Mouse (Mus musculus): ENCODE results near the gene Serinc3. TPM values are rescaled to one million over a fixed set of nuclear protein-coding genes. Genes with fewer than 3 reads are reported as not detected.
A peak's percentile ranks its signal among the peaks of the same experiment; 100 is the strongest.

Serinc3 gene
- polyA plus RNA-seq, 1 experiment from 2014 or later, result 92.7 TPM

- Histone ChIP-seq H3K27me3 (ENCODE audit: insufficient read depth, low read length) (no peaks in the 10 kb centered on the region), H3K4me1 (ENCODE audit: insufficient read depth) (peaks cover 34% of the 10 kb centered on the region), H3K4me2 (ENCODE audit: low read depth, low read length) (no peak overlapping the region), H3K4me3 (ENCODE audit: low read depth, low read length) (no peak overlapping the region), H3K9me3 (ENCODE audit: low read length) (no peaks in the 10 kb centered on the region), H3K27ac (ENCODE audit: low read depth) (no peak overlapping the region), H3K36me3 (replicated peaks; ENCODE audit: insufficient read depth, low read length) (no peaks in the 10 kb centered on the region), H3K9ac (replicated peaks) (no peak overlapping the region)
- DNase-seq, result no peak
- 87% methylated on average over 2 of the region's 2 CpGs for WGBS (ENCODE audit: insufficient replicate concordance)
- no peak for ATAC-seq
- no peak for TF ChIP-seq CTCF (IDR thresholded peaks at IDR 0.05; ENCODE audit: low read depth)
- TF ChIP-seq EP300 (IDR thresholded peaks at IDR 0.05; ENCODE audit: low read depth), result no peak
These were observed 37.4 kb upstream of the Serinc3 start for GRCm38 (mm10) chr2:163682344-163682743.

GRCm38 (mm10) chr2:163676745-163677144 lies 31.8 kb upstream of the Serinc3 start:
- H3K4me3 ChIP-seq (ENCODE audit: low read depth, low read length), result no peak overlapping the region
- H3K4me1 ChIP-seq (ENCODE audit: insufficient read depth), result peaks cover 26% of the 10 kb centered on the region
- TF ChIP-seq EP300 (IDR thresholded peaks at IDR 0.05; ENCODE audit: low read depth) (no peak), CTCF (IDR thresholded peaks at IDR 0.05; ENCODE audit: low read depth) (no peak)
- ATAC-seq, result no peak
- H3K9ac ChIP-seq (replicated peaks), result no peak overlapping the region
- no peaks in the 10 kb centered on the region for H3K27me3 ChIP-seq (ENCODE audit: insufficient read depth, low read length)
- peak overlapping the region; percentile 58; the same call in 1 of the 2 replicates for H3K27ac ChIP-seq (ENCODE audit: low read depth)
- WGBS (ENCODE audit: insufficient replicate concordance), result 58% methylated on average over 3 of the region's 3 CpGs
- 0 out of 2 replicates have a peak, but pooled peaks cover 1% of the 10 kb centered on the region for H3K36me3 ChIP-seq (replicated peaks; ENCODE audit: insufficient read depth, low read length)
- H3K4me2 ChIP-seq (ENCODE audit: low read depth, low read length), result no peak overlapping the region
- H3K9me3 ChIP-seq (ENCODE audit: low read length), result no peaks in the 10 kb centered on the region
- no peak for DNase-seq

- no peak overlapping the region for H3K4me3 ChIP-seq (ENCODE audit: low read depth, low read length)
These were observed 31.4 kb upstream of the Serinc3 start for GRCm38 (mm10) chr2:163676321-163676720.

GRCm38 (mm10) chr2:163675662-163676061 lies 30.7 kb upstream of the Serinc3 start:
- ATAC-seq (no peak), DNase-seq (no peak)
- no peak overlapping the region for H3K4me3 ChIP-seq (ENCODE audit: low read depth, low read length)
- H3K9me3 ChIP-seq (ENCODE audit: low read length), result no peaks in the 10 kb centered on the region
- H3K9ac ChIP-seq (replicated peaks), result no peak overlapping the region
- peaks cover 29% of the 10 kb centered on the region for H3K4me1 ChIP-seq (ENCODE audit: insufficient read depth)
- peak overlapping the region; percentile 41; the same call in 1 of the 2 replicates for H3K27ac ChIP-seq (ENCODE audit: low read depth)
- no peak for TF ChIP-seq EP300 (IDR thresholded peaks at IDR 0.05; ENCODE audit: low read depth)
- no peak for TF ChIP-seq CTCF (IDR thresholded peaks at IDR 0.05; ENCODE audit: low read depth)
- WGBS (ENCODE audit: insufficient replicate concordance), result 64% methylated on average over 6 of the region's 6 CpGs
- no peak overlapping the region for H3K4me2 ChIP-seq (ENCODE audit: low read depth, low read length)
- 0 out of 2 replicates have a peak, but pooled peaks cover 3% of the 10 kb centered on the region for H3K36me3 ChIP-seq (replicated peaks; ENCODE audit: insufficient read depth, low read length)
- no peaks in the 10 kb centered on the region for H3K27me3 ChIP-seq (ENCODE audit: insufficient read depth, low read length)

More at GRCm38 (mm10) chr2:163676321-163676720, 31.4 kb upstream of the Serinc3 start:
- Histone ChIP-seq H3K36me3 (replicated peaks; ENCODE audit: insufficient read depth, low read length) (0 out of 2 replicates have a peak, but pooled peaks cover 3% of the 10 kb centered on the region), H3K27ac (ENCODE audit: low read depth) (0 out of 2 replicates have a peak overlapping the region, but pooled peaks have one; percentile 41), H3K4me1 (ENCODE audit: insufficient read depth) (peaks cover 29% of the 10 kb centered on the region), H3K27me3 (ENCODE audit: insufficient read depth, low read length) (no peaks in the 10 kb centered on the region), H3K9ac (replicated peaks) (no peak overlapping the region), H3K9me3 (ENCODE audit: low read length) (no peaks in the 10 kb centered on the region), H3K4me2 (ENCODE audit: low read depth, low read length) (no peak overlapping the region)
- ATAC-seq (no peak), DNase-seq (no peak)
- no peak for TF ChIP-seq CTCF (IDR thresholded peaks at IDR 0.05; ENCODE audit: low read depth)
- TF ChIP-seq EP300 (IDR thresholded peaks at IDR 0.05; ENCODE audit: low read depth), result no peak
- WGBS (ENCODE audit: insufficient replicate concordance), result 84% methylated on average over 4 of the region's 4 CpGs

- H3K4me3 ChIP-seq (ENCODE audit: low read depth, low read length), result no peak overlapping the region
- DNase-seq, result no peak
- peak overlapping the region; percentile 34; the same call in 1 of the 2 replicates for H3K27ac ChIP-seq (ENCODE audit: low read depth)
- no peak overlapping the region for H3K4me2 ChIP-seq (ENCODE audit: low read depth, low read length)
- no peak overlapping the region for H3K9ac ChIP-seq (replicated peaks)
- WGBS (ENCODE audit: insufficient replicate concordance), result 62% methylated on average over 5 of the region's 5 CpGs
- no peak for ATAC-seq
- H3K36me3 ChIP-seq (replicated peaks; ENCODE audit: insufficient read depth, low read length), result 0 out of 2 replicates have a peak, but pooled peaks cover 3% of the 10 kb centered on the region
- peaks cover 29% of the 10 kb centered on the region for H3K4me1 ChIP-seq (ENCODE audit: insufficient read depth)
- TF ChIP-seq EP300 (IDR thresholded peaks at IDR 0.05; ENCODE audit: low read depth) (no peak), CTCF (IDR thresholded peaks at IDR 0.05; ENCODE audit: low read depth) (no peak)
- H3K9me3 ChIP-seq (ENCODE audit: low read length), result no peaks in the 10 kb centered on the region
- no peaks in the 10 kb centered on the region for H3K27me3 ChIP-seq (ENCODE audit: insufficient read depth, low read length)
These were observed 30.3 kb upstream of the Serinc3 start for GRCm38 (mm10) chr2:163675144-163675619.

GRCm38 (mm10) chr2:163674397-163674796 lies 29.5 kb upstream of the Serinc3 start:
- Histone ChIP-seq H3K4me1 (ENCODE audit: insufficient read depth) (peaks cover 29% of the 10 kb centered on the region), H3K27me3 (ENCODE audit: insufficient read depth, low read length) (no peaks in the 10 kb centered on the region), H3K27ac (ENCODE audit: low read depth) (peak overlapping the region; percentile 40; the same call in 1 of the 2 replicates), H3K9ac (replicated peaks) (no peak overlapping the region), H3K4me3 (ENCODE audit: low read depth, low read length) (no peak overlapping the region), H3K4me2 (ENCODE audit: low read depth, low read length) (no peak overlapping the region), H3K9me3 (ENCODE audit: low read length) (no peaks in the 10 kb centered on the region), H3K36me3 (replicated peaks; ENCODE audit: insufficient read depth, low read length) (0 out of 2 replicates have a peak, but pooled peaks cover 3% of the 10 kb centered on the region)
- TF ChIP-seq CTCF (IDR thresholded peaks at IDR 0.05; ENCODE audit: low read depth) (no peak), EP300 (IDR thresholded peaks at IDR 0.05; ENCODE audit: low read depth) (no peak)
- 78% methylated on average over 5 of the region's 5 CpGs for WGBS (ENCODE audit: insufficient replicate concordance)
- ATAC-seq, result no peak
- no peak for DNase-seq
